Mouse (Mus musculus) hindbrain, embryonic 10.5 days (tissue): ENCODE data around the gene Ipp. TPM values are rescaled to one million over a fixed set of nuclear protein-coding genes. Genes with fewer than 3 reads are reported as not detected.

Source experiments
- polyA plus RNA-seq: library from polyadenylated mRNA; unstranded; fragments of >200 nt; fragmentation: Nextera tagmentation; extraction: Ambion mirVana; gene quantifications from 2 replicates; pipeline ENCODE4 v1.2.1, GENCODE M21; 2016

The Ipp gene
- polyA plus RNA-seq, 1 experiment from 2014 or later, result 12.5 TPM

Other genes starting within 250 kb of the Ipp start
- gene Mast2, start 43.4 kb upstream of the Ipp start, polyA plus RNA-seq, result 17.6 and 19.5 TPM in 2 replicates
- 25.0 and 29.7 TPM in 2 replicates for gene Tmem69, start 48.4 kb downstream of the Ipp start, polyA plus RNA-seq
- 21.4 and 27.8 TPM in 2 replicates for gene Gpbp1l1, start 50.1 kb downstream of the Ipp start, polyA plus RNA-seq
- 1.9 and 3.6 TPM in 2 replicates for gene Ccdc17, start 89.1 kb downstream of the Ipp start, polyA plus RNA-seq
- 178 and 293 TPM in 2 replicates for gene Nasp, start 120.4 kb downstream of the Ipp start, polyA plus RNA-seq
- 559 and 600 TPM in 2 replicates for gene Akr1a1, start 144.1 kb downstream of the Ipp start, polyA plus RNA-seq
- 1,211 and 1,387 TPM in 2 replicates for gene Prdx1, start 178.0 kb downstream of the Ipp start, polyA plus RNA-seq
- gene Mmachc, start 200.9 kb downstream of the Ipp start, polyA plus RNA-seq, result 38.0 and 40.5 TPM in 2 replicates
- 33.1 and 37.4 TPM in 2 replicates for gene Ccdc163, start 201.0 kb downstream of the Ipp start, polyA plus RNA-seq
- gene Tesk2, start 213.4 kb downstream of the Ipp start, polyA plus RNA-seq, result 7.7 and 8.1 TPM in 2 replicates